Mouse (Mus musculus): ENCODE results near the gene Exog. TPM values are rescaled to one million over a fixed set of nuclear protein-coding genes. Genes with fewer than 3 reads are reported as not detected.

Gene Exog
- polyA plus RNA-seq, 1 experiment from 2014 or later = 5.7 TPM

DNA sequence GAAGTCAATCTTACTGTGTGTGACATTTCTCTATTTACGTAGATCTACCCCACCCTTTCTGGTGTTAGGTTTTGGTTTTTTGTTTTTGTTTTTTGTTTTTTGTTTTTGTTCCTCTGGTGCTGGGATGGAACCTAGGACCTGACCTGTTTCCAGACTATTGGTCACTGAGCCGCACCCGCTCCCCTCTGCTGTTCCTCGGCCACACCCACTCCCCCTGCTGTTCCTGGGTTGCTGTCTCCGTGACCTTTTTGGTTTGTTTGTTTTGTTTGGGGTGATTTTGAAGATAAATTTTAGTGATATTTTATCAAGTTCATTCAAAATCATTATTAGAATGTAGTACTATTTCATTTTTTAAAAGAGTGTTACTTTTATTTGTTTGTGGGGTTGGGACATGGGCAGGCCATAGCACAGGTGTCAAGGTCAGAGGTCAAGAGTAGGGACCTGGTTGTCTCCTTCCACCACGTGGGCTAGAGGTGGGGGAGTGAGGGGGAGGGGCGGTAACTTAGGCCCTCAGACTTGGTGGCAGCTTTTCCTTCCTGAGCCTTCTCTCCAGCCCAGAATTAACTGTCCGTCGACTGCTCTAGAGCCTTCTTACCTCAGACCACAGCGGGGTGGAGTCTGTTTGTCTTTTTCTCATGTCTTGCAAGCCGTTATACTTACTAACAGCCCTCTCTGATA, 60.4 kb downstream of the Exog start:
- no peaks in the 10 kb centered on the region for H3K27me3 ChIP-seq
- DNase-seq (ENCODE audit: low read depth, low spot score) (no peak), ATAC-seq (no peak)
- ChIA-PET POLR2A (no interaction called here), CTCF (no interaction called here)
- in situ Hi-C loops (cut with MboI; ENCODE audit: low pct_unique_long_range_greater_than_20kb) = no loop called here
- TF ChIP-seq CTCF (IDR thresholded peaks at IDR 0.05) = no peak

DNA sequence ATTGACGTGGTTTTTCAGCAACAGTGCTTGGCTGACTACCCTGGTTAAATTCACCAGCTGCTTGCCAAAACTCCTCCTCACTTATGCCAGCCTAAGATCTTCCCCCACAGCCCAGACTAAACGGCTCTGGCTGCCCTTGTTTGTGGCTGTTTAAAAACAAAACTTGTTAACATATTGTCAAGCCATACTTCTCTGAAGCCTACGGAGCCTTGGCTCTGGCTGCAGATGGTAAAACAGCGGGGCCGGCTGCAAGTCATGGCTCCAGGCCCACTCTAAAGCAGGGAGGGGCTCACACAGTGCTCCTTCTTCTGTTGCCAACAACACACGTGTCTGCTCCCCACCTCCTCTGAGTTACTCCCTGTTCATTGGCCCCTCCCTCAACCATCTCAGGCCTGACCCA, 66.2 kb downstream of the Exog start:
- no peak for TF ChIP-seq CTCF (IDR thresholded peaks at IDR 0.05)
- in situ Hi-C loops (cut with MboI; ENCODE audit: low pct_unique_long_range_greater_than_20kb) = no loop called here
- no peak for DNase-seq (ENCODE audit: low read depth, low spot score)
- no peak for ATAC-seq
- no peaks in the 10 kb centered on the region for H3K27me3 ChIP-seq
- CTCF ChIA-PET = no interaction called here
- POLR2A ChIA-PET = no interaction called here

DNA sequence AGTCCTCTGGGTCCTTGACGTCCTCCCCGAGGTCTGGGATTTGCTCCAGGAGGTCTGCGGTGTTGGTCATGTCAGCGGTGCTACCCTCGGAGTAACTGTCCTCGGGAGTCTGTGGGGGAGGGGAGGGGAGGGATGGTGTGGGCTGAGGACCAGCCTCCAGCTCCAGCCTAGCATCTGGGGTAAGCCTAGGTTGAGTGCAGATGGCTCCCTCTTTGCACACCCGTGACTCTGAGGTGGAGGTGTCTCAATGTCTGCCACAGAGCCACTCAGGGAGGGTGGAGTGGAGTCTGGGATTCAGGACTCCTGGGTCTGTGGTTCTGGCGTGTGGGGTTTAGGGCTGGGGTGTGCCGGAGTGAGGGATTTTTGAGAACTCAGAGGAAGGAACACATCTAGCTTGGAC, 68.2 kb downstream of the Exog start:
- no peak for ATAC-seq
- ChIA-PET POLR2A (no interaction called here), CTCF (no interaction called here)
- in situ Hi-C loops (cut with MboI; ENCODE audit: low pct_unique_long_range_greater_than_20kb) = no loop called here
- TF ChIP-seq CTCF (IDR thresholded peaks at IDR 0.05) = no peak
- DNase-seq (ENCODE audit: low read depth, low spot score) = no peak
- H3K27me3 ChIP-seq = no peaks in the 10 kb centered on the region

GRCm38 (mm10) chr9:119513816-119514215, 69.1 kb downstream of the Exog start:
- POLR2A ChIA-PET = interaction anchor here (0.9 kb wide), 1 partner anchor 41 kb away, joined by 3 read pairs; no protein-coding TSS in a partner anchor
- in situ Hi-C loops (cut with MboI; ENCODE audit: low pct_unique_long_range_greater_than_20kb) = no loop called here

DNA sequence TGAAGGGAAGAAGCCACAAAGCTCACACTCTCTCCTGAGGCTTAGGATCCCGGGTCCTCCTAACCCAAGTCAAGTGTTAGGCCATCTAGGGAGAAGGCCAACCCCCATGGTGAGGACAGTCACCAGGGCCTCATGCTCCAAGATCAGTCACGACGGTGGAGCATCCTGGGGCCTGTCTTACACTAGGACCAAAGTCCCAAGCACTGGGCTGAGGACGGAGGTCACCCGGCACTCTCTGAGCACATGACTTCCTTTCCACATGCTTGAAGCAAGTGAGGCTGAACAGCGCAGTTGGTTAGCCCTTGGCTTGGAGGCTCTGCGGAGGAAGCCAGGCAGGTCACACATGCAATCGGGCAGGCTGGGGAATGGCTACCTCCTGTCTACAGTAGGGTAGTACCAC, 70.2 kb downstream of the Exog start:
- CTCF ChIA-PET = no interaction called here
- DNase-seq (ENCODE audit: low read depth, low spot score) = no peak

More at GRCm38 (mm10) chr9:119513816-119514215, 69.1 kb downstream of the Exog start:
- CTCF ChIA-PET = no interaction called here
- no peak for TF ChIP-seq CTCF (IDR thresholded peaks at IDR 0.05)
- no peak for ATAC-seq
- DNase-seq (ENCODE audit: low read depth, low spot score) = no peak
- no peaks in the 10 kb centered on the region for H3K27me3 ChIP-seq

More for the DNA sequence above, 70.2 kb downstream of the Exog start:
- no peaks in the 10 kb centered on the region for H3K27me3 ChIP-seq
- ATAC-seq = no peak
- in situ Hi-C loops (cut with MboI; ENCODE audit: low pct_unique_long_range_greater_than_20kb) = no loop called here
- POLR2A ChIA-PET = no interaction called here
- TF ChIP-seq CTCF (IDR thresholded peaks at IDR 0.05) = no peak

Other genes with a start within 250 kb of the Exog start
- 0.09 TPM for gene Slc22a13, start 235.8 kb upstream of the Exog start, polyA plus RNA-seq (2021)
- 41.7 TPM for gene Oxsr1, start 122.5 kb upstream of the Exog start, polyA plus RNA-seq (2021)
- 99.2 TPM for gene Acaa1a, start 105.3 kb upstream of the Exog start, polyA plus RNA-seq (2021)
- gene Myd88, start 103.5 kb upstream of the Exog start, polyA plus RNA-seq (2021) = 29.2 TPM
- gene Xylb, start 87.6 kb upstream of the Exog start, polyA plus RNA-seq (2021) = 5.1 TPM
- gene Slc22a14, start 79.4 kb upstream of the Exog start, polyA plus RNA-seq (2021) = 0.26 TPM
- 4.0 TPM for gene Acvr2b, start 42.8 kb upstream of the Exog start, polyA plus RNA-seq (2021)
- 11.9 TPM for gene Scn5a, start 134.1 kb downstream of the Exog start, polyA plus RNA-seq (2021)

Data from Patski (cell line).